Mouse (Mus musculus) liver, postnatal 0 days (tissue): ENCODE data around the gene Dlgap4. TPM values are rescaled to one million over a fixed set of nuclear protein-coding genes. Genes with fewer than 3 reads are reported as not detected.

ENCODE experiments used
- ATAC-seq: fragments of 200-750 bp; cut with Nextera tagmentation; 2 replicates; pipeline ENCODE4 v1.8.0; 2017; ENCODE audit warnings: mild to moderate bottlenecking, moderate library complexity
- DNase-seq: peaks from one replicate; pipeline ENCODE4 v3.0.0-alpha.2; 2016
- H3K27ac ChIP-seq: fragments of 300-500 bp; sonication (generic); 2 replicates; pipeline ENCODE4 v1.5.1; 2014; ENCODE audit warnings: antibody characterized with exemption, moderate library complexity, mild to moderate bottlenecking, low read depth
- H3K27me3 ChIP-seq: fragments of 300-500 bp; sonication (generic); 2 replicates; pipeline ENCODE4 v1.6.1; 2014; ENCODE audit warnings: low read length, control low read depth, mixed read lengths; ENCODE audit not compliant: insufficient read depth
- H3K36me3 ChIP-seq: fragments of 300-500 bp; sonication (generic); replicated peaks from 2 replicates; pipeline ENCODE4 v1.6.1; 2014; ENCODE audit warnings: mild to moderate bottlenecking, control low read depth, low read length, moderate library complexity, mixed read lengths; ENCODE audit not compliant: insufficient read depth
- H3K4me1 ChIP-seq: fragments of 300-500 bp; sonication (generic); 2 replicates; pipeline ENCODE4 v1.6.1; 2014; ENCODE audit warnings: antibody characterized with exemption, mild to moderate bottlenecking, control low read depth; ENCODE audit not compliant: insufficient read depth
- H3K4me2 ChIP-seq: fragments of 300-500 bp; sonication (generic); 2 replicates; pipeline ENCODE4 v1.6.1; 2014; ENCODE audit warnings: low read depth, mild to moderate bottlenecking, low read length, moderate library complexity, mixed read lengths
- H3K4me3 ChIP-seq: fragments of 300-500 bp; sonication (generic); 2 replicates; pipeline ENCODE4 v1.5.1; 2014; ENCODE audit warnings: low read depth, low read length
- H3K9ac ChIP-seq: fragments of 300-500 bp; sonication (generic); replicated peaks from 2 replicates; pipeline ENCODE4 v1.6.1; 2014; ENCODE audit warnings: mild to moderate bottlenecking, moderate library complexity
- H3K9me3 ChIP-seq: fragments of 300-500 bp; sonication (generic); 2 replicates; pipeline ENCODE4 v1.6.1; 2016; ENCODE audit warnings: mild to moderate bottlenecking, control low read depth, low read length, mixed read lengths
- CTCF ChIP-seq: sonication (generic); IDR thresholded peaks from 2 replicates; pipeline ENCODE4 v1.5.1; 2016; ENCODE audit warnings: antibody characterized with exemption, low read depth
- EP300 ChIP-seq: IDR thresholded peaks from 2 replicates; pipeline ENCODE4 v1.6.1; 2016; ENCODE audit warnings: antibody characterized with exemption, low read depth, mild to moderate bottlenecking
- WGBS: fragments of 180-500 bp; shearing (Covaris S2); extraction: QIAGEN DNeasy Blood & Tissue Kit; methylation state at CpG from one replicate; pipeline ENCODE4 v1.1.7; 2014; ENCODE audit not compliant: insufficient replicate concordance; 5-methylcytosine and 5-hydroxymethylcytosine counted together
- polyA plus RNA-seq: library from polyadenylated mRNA; unstranded; fragments of >200 nt; fragmentation: Nextera tagmentation; extraction: Ambion mirVana; gene quantifications from 2 replicates; pipeline ENCODE4 v1.2.1, GENCODE M21; 2015

Dlgap4 gene
- polyA plus RNA-seq, 1 experiment from 2014 or later, result 10.7 TPM

- H3K9ac ChIP-seq, result no peak overlapping the region
- peaks cover 12% of the 10 kb centered on the region; the same call in 1 of the 2 replicates for H3K27me3 ChIP-seq
- no peaks in the 10 kb centered on the region for H3K9me3 ChIP-seq
- DNase-seq, result no peak
- no peak for TF ChIP-seq CTCF
- TF ChIP-seq EP300, result no peak
- H3K36me3 ChIP-seq, result no peaks in the 10 kb centered on the region
- H3K4me1 ChIP-seq, result peaks cover 11% of the 10 kb centered on the region
- no peak overlapping the region for H3K4me2 ChIP-seq
- no peak for ATAC-seq
- no peak overlapping the region for H3K27ac ChIP-seq
- no peak overlapping the region for H3K4me3 ChIP-seq
Measured at GRCm38 (mm10) chr2:156773470-156773869, 160.0 kb downstream of the Dlgap4 start.

GRCm38 (mm10) chr2:156774035-156774737 lies 160.7 kb downstream of the Dlgap4 start:
- Histone ChIP-seq H3K4me2 (0 out of 2 replicates have a peak overlapping the region, but pooled peaks have one; percentile 62), H3K9me3 (no peaks in the 10 kb centered on the region), H3K4me1 (peaks cover 11% of the 10 kb centered on the region), H3K36me3 (no peaks in the 10 kb centered on the region), H3K9ac (no peak overlapping the region), H3K27me3 (peaks cover 12% of the 10 kb centered on the region; the same call in 1 of the 2 replicates), H3K27ac (0 out of 2 replicates have a peak overlapping the region, but pooled peaks have one; percentile 45), H3K4me3 (no peak overlapping the region)
- DNase-seq, result no peak
- no peak for ATAC-seq
- 82% methylated on average over 13 of the region's 13 CpGs for WGBS
- TF ChIP-seq EP300 (no peak), CTCF (no peak)

- peak within 1 kb of the TSS; percentile 20 for H3K4me3 ChIP-seq
- TF ChIP-seq EP300 (no peak), CTCF (no peak)
Measured at GRCm38 (mm10) chr2:156774738-156775454, 161.4 kb downstream of the Dlgap4 start, which contains the start of gene Myl9. Gene Myl9 (plus strand): TSS chr2:156775420.

GRCm38 (mm10) chr2:156775455-156776435 lies 162.2 kb downstream of the Dlgap4 start:
- Histone ChIP-seq H3K4me2 (peak overlapping the region; percentile 62), H3K4me3 (peak overlapping the region; percentile 20; the same call in 1 of the 2 replicates), H3K36me3 (no peaks in the 10 kb centered on the region), H3K27me3 (peaks cover 12% of the 10 kb centered on the region; the same call in 1 of the 2 replicates), H3K4me1 (peaks cover 16% of the 10 kb centered on the region), H3K27ac (no peak overlapping the region), H3K9me3 (no peaks in the 10 kb centered on the region), H3K9ac (peak overlapping the region; percentile 8; the same call in 1 of the 2 replicates)
- TF ChIP-seq CTCF (no peak), EP300 (no peak)
- 35% methylated on average over 17 of the region's 17 CpGs for WGBS
- no peak for DNase-seq
- ATAC-seq, result no peak

More at GRCm38 (mm10) chr2:156774738-156775454, 161.4 kb downstream of the Dlgap4 start, which contains the start of gene Myl9:
- ATAC-seq (no peak), DNase-seq (peak; percentile 47)
- no peaks in the 10 kb centered on the region for H3K9me3 ChIP-seq
- H3K4me2 ChIP-seq, result peak within 1 kb of the TSS; percentile 62
- WGBS, result 16% methylated on average over 28 of the region's 28 CpGs
- 0 out of 2 replicates have a peak within 1 kb of the TSS, but pooled peaks have one; percentile 45 for H3K27ac ChIP-seq
- H3K4me1 ChIP-seq, result peaks cover 11% of the 10 kb centered on the region
- no peaks in the 10 kb centered on the region for H3K36me3 ChIP-seq
- peak within 1 kb of the TSS; percentile 8; the same call in 1 of the 2 replicates for H3K9ac ChIP-seq
- H3K27me3 ChIP-seq, result peaks cover 12% of the 10 kb centered on the region; the same call in 1 of the 2 replicates

- no peak for TF ChIP-seq EP300
- TF ChIP-seq CTCF, result no peak
- Histone ChIP-seq H3K9me3 (no peaks in the 10 kb centered on the region), H3K4me2 (peak overlapping the region; percentile 38), H3K4me3 (no peak overlapping the region), H3K9ac (no peak overlapping the region), H3K27me3 (peaks cover 12% of the 10 kb centered on the region; the same call in 1 of the 2 replicates), H3K27ac (peak overlapping the region; percentile 6; the same call in 1 of the 2 replicates), H3K36me3 (no peaks in the 10 kb centered on the region), H3K4me1 (peaks cover 28% of the 10 kb centered on the region)
- no peak for ATAC-seq
- no peak for DNase-seq
- WGBS, result 63% methylated on average over 2 of the region's 2 CpGs
Measured at GRCm38 (mm10) chr2:156776907-156777306, 163.4 kb downstream of the Dlgap4 start.
